Mouse (Mus musculus) Muller cell, postnatal 12 days (primary cell): ENCODE measurements at regions not wholly inside any gene's neighbourhood (a gene's known extent, or its start where the extent isn't known, plus 50 kb on each side); places are given as distances from the start of the nearest gene placed in this dataset.
"Not testable (repeated sequence)": the region's sequence is repeated elsewhere in the genome, so short reads cannot be mapped to it uniquely, and the experiment has no call there.

Experiments
- DNase-seq: peaks from one replicate; pipeline ENCODE4 v3.0.0-alpha.2; 2015; ENCODE audit errors: inconsistent ontology term

DNA sequence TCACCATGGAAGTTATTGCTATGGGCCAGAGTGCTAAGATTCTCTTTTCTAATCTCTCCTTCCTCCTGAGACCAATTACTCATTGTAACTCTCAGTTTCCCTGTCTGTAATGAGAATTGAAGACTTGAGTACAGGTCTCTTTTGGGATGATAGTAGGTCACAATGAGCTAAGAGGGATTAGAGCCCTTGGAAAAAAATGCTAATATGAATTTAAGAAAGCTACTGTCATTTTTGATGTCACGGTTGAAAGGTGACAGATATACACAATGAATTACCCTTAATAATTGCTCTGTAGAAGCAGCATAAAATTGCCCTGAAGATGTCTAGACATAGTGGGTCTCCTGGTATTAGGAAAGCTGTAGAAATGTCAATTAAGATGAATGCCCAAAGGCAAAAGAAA lies 178.2 kb downstream of the Kcna4 start:
- no peak for DNase-seq

DNA sequence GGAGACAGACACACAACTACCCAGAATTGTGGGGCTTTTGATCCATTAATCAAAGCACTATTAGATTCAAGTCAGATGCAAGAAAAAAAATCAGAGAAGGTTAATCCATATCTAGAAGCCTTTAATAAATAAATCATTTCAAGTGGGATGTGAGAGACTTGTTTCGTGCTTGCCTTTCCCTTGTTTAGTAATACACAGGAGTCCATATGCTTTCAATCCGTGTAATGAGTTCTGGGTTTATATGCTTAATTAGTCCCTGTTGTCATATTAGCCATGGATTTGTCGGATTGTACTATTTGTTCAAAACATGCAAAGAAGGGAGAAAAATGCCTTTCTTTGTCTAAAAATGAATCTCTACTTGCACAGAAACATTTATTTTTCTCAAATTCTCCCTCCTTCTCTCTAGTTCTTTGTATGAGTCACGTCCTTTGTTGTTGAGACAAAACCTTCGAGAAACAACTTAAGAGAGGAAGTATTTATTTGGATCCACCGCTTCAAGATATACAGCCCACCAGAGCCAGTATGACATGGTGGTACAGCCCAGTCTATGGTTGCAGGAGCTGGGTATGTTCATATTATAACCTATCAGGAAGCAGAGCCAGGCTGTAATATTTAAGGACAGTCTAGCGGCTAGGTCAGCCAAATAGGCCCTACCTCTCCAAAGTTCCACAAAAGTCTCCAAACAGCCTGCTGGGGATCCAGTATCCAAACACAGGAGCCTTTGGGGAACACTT lies 213.4 kb downstream of the Kcna4 start:
- DNase-seq, result no peak

DNA sequence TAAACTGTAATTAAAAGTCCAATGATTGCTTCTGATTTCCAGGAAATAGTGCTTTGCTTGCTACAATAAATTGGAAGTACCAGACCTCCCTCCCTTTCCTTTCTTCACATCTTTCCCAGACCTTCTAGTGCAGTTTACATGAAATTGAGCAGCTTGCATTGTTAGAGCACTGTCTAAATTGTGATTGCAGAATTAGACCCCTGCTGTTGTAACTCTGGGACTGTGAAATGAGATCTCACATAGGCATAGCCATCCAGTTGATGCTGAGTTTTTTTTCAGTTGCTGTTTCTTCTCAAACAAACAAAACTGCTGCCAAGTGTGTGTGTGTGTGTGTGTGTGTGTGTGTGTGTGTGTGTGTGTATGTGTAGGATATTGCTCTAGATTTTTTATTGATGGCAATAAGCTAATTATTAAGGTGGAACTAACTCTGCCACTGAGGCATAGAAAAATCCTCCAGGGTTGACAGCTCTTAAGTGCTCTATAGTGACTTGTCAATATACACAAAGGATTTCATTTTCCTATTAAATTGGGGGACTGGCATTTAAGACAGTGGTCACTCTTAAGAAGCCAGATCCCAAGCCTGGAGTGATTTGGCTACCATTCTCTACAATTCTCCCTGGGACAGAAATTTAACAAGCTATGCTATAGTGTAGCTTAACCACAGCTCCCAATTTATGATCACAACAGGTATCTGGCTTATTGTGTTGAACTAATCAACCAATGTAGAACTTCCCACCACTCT lies 217.2 kb downstream of the Kcna4 start:
- no peak for DNase-seq

DNA sequence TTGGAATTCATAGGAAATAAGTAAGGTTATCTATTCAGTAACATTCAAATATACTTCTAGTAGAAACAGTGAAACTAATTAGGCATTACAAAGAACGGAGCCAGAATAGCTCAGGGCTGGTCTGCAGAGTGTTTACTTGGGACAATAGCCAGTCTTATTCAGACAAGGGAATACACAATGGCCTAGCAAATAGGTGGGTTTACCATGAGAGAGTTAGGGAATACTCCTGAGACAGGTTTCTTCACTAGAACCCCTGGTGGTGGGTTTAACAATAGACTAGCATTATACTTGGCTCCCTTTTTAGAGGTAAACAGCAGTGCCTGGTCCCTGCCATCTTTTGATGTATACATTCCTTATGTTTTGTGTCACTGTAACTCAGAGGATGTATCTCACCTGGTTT lies 225.0 kb downstream of the Kcna4 start:
- DNase-seq, result not testable (repeated sequence)

DNA sequence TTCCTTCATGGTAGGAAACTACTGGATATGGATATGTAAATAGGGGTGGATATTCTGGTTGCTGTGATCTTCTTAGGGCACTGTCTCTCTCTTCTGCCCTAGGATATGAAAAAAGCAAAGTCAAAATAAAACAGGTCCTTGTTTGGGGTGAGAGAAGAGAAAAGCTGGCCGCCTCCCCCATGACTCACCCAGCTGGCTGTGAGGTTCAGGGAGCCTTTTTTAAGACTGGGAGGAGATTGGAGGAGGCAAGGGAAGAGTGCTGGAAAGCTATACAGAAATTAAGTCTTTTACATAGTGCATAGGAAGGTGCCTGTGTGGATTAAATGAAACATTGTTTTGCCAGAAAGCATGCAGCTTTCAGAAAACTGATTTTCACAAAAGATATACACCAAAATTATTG lies 227.7 kb downstream of the Kcna4 start:
- DNase-seq, result peak; percentile 26

DNA sequence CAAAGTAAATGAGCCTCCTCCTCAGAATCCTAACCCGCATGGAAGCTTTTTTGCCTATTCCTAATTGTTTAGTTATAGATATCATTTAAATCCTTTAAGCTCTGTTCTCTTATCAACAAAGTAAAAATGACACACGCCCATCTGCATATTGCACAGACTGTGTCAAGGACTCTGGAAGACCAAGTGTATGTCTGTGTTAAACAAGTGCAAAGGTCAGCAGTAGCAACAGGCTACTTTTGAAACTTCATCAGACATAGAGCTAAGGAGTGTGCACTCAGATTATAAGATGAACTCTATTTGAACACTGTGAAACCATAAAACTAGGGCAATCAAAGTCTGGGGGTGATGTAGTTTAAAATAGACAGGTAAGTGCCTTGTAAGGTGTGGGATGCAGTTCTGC lies 228.3 kb downstream of the Kcna4 start:
- no peak for DNase-seq

DNA sequence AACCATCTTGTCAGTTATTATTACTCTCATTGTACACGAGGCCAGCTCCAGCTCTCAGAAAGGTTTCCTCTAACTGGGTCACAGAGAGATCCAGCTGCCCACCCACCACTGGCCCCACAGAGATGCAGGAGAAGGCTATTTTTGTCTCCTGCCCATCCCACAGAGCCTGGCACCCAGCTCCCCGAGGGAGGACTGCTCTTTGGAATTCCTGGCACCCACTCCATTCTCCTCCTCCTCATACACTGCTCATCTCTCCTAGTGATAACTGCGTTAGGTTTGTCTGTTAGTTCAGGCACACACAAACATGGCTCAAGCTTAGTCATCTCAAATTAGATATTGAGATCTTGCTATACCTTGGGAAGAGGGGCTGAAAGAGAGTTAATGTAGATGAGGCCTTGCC lies 228.9 kb downstream of the Kcna4 start:
- peak; percentile 59 for DNase-seq

DNA sequence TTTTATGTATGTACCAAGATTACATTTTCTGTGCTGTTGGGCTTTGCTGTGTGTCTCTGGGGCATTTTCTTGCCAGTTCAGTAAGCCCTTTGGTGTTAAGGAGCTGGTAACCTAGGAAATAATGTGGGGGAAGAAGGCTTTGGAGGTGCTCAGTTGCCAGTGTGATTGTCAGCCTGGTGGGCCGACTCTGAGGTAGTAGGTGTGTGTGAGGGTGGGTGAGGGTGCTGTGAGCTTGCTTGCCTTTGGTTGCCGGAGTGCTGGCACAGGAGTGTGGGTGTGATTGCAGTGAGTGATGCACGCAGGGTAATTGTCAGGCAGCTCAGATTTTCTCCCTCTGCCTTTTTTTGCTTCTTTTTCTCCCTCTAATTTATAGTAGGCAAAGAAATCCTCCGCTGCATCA lies 229.3 kb downstream of the Kcna4 start:
- DNase-seq, result no peak

DNA sequence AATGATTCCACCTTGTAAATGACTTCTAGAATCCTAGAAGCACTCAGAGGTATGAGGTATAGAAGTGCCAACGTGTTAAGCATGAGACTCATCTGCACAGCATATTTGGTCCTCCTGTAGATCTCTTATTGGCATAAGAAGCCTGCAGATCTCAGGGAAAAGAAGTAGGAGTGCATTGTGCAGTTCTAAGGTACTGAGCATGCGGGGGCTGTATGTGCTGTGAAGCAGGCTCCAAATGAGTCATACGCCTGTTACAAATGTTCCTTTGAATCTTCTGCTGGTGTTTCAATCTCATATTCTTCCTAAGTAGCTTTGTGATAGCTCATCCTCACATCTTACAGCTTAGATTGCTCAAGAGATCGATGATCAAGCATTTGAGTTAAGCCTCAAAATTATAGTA lies 252.7 kb downstream of the Kcna4 start:
- no peak for DNase-seq

DNA sequence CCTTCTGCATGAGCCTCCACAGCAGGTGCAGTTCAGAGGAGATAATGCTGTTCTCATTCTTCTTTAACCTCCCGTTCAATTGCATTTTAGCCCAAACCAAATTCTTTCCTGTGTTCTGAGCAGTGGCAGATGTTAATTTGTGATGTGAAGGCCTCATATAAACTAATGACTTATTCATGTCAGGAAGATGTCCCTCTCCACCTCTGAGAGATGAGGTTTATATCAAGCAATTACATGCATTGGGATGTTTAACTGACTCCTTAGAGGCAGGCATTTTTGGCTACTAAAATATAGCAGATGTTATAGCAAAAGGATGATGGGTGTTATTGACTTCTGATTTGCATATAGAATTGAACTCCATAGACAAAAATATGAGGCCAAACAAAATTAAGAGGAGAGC lies 262.1 kb downstream of the Kcna4 start:
- DNase-seq, result no peak

DNA sequence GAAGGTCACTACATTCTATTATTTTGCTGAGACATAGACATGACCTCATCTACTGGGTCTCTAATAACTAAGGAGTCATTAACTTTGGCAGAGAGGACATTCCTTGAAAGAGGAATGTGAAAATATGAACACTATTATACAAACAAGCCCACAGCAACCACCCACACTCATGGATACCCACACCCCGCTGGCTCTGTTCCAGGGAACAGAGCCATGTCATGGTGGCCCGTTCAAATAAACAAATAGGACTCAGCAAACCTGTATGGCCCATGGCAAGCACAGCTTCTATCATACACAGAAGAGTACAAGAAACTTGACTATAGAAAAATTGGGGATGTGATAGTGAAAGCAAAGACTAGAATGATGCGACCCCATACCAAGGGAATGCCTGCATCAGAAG lies 265.8 kb downstream of the Kcna4 start:
- DNase-seq, result peak; percentile 62

DNA sequence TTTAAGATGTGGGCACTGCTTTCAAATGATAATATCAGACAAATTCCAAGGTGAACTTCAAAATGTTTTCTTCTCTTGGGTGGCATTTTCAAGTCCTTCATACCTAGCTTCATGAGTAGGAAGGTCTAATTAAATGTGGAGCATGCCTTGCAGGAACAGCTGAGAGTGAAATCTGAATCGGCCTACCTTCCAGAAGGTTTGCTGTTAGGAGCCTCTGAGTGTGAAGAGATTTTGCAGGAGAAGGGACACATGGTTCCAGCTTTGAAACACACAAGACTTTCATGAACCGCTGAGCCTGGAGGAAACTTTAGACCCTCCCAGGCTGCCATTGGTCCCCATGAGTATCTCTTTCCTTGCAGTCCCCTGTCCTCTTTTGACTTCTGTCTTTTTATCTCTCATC lies 279.2 kb downstream of the Kcna4 start:
- DNase-seq, result no peak

DNA sequence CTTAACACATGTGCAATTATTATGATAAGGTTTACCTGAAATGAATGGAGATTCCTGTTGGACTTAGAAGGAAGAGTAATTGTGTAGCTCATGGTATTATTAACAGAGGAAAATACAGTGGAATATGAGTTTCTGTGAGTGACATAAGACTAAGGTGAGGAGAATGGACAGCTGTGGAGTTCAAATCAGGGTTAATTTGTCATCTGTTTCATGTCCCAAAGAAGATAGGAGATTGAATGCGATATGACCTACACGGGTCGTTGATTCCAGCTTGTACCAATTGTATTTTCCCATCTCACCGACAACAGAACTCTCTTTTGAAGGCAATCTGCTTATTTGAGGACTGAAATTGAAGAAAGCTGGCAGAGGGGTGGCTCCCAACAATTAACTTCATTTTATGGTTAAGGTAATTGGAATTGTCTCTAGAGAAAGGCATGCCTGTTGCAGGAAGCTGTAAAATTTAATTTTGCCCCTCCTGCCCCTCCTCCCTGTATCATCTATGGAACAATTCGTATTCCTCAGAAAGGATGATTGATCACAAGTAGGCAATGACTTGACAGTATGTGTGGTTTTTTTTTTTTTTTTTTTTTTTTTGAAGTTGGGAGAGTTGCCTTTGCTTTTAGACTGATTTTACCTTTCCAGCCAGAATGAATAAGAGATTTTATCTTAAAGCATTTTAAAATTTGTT lies 319.6 kb downstream of the Kcna4 start:
- no peak for DNase-seq

DNA sequence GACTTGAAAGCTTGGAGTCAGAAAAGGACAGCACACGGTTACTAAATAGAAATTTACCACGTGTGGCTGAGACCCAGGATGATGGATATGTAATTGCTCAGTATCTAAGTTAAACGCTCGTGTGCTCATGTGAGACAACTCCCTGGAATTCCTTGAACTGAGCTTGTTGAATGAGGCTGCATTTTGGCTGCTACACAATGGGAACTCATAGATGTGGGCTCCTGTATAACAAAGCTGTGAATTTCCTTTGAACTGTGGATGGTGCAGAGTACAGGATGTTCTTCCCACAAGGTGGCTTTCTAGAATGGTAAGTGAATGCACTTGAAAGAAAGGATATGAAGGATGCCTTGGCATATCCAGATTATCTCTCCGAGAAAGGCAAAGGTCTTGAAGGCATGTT lies 321.4 kb downstream of the Kcna4 start:
- no peak for DNase-seq

DNA sequence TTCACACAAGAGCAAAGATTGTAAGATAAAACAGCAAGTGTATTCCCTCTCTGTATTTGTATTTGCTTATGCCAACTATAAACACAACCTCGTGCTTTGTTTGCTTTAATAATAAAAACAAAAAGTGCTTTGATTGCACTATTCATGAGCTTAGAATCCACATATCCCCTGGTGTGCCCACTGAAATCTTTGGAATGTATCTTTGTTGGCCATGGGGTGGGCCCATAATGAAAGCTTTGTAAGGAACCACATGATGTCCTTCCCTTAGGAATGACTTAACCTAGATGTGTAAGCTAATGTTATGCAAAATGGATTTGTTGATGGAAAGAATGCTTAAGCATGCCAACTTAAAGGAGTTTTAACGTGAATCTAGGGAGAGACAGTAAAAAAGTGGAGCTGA lies 321.8 kb downstream of the Kcna4 start:
- peak; percentile 83 for DNase-seq

DNA sequence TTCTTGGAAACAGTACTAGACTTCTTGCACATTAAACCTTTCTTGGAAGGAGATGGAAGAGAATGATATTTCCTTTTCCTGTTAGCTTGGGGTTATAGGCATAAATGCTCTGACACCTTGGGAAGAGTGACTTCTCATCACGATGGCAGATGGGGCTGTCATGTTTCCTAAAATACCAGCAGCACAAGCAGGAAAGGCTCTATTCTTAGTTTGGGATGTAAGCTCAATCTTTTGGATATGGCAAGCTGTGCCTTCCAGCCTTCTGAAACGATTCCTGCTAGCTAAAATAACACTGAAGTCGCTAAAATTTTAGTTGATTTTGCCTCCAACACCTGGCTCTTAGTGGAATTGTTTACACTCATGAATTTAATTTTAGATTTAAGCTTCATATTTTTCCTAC lies 324.3 kb downstream of the Kcna4 start:
- DNase-seq, result no peak

DNA sequence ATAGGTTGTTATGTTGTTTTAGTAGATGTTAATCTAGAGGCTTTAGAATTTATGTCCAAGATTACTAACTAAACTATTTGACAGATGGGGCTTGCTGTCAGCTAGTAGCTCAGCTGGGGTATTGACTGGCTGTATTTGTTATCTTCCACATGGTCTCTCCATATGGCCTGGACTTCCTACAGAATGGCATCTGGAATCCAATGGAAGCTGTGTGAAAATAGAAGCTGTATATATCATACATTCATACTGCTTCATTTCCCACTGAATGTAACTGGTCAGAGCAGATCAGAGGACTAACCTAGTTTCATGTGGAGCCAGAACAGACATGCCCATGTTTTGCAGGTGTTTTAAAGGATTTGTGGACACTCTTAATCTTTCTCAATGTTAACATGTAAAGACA lies 337.0 kb downstream of the Kcna4 start:
- no peak for DNase-seq

DNA sequence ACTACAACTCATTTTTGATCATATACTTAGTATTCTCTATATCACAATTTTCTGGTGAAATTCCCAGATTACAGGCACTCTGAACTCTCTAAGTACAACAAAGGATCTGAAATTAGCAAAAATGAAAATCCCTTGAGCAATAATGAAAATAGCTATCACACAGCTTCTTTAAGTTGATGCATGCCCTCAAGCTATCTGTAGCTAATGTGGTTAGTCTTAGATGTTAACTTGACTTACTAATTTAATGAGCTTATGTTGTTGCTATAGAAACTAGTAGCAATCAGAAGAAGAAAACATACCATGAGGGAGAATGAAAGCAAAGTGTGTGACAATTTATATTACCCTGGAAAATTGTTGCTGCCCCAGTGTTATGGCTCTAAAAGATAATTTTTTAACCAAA lies 368.7 kb downstream of the Kcna4 start:
- DNase-seq, result no peak
